Mouse (Mus musculus) brain, embryonic 18.5 days (tissue): ENCODE measurements at regions not wholly inside any gene's neighbourhood (a gene's known extent, or its start where the extent isn't known, plus 50 kb on each side); places are given as distances from the start of the nearest gene placed in this dataset.

ENCODE experiments used
- DNase-seq: peaks from one replicate; pipeline ENCODE4 v3.0.0-alpha.2; 2012; ENCODE audit warnings: low read depth, low spot score

GRCm38 (mm10) chr1:76644895-76645294 lies 870.0 kb downstream of the Epha4 start:
- no peak for DNase-seq

- DNase-seq = no peak
Observed at GRCm38 (mm10) chr1:76654826-76655225, 860.1 kb downstream of the Epha4 start.

- no peak for DNase-seq
Observed at GRCm38 (mm10) chr1:76658228-76658627, 856.7 kb downstream of the Epha4 start.

- DNase-seq = no peak
Observed at GRCm38 (mm10) chr1:76660146-76660545, 854.7 kb downstream of the Epha4 start.

GRCm38 (mm10) chr1:76664381-76664780 lies 850.5 kb downstream of the Epha4 start:
- no peak for DNase-seq

GRCm38 (mm10) chr1:76676836-76677235 lies 838.1 kb downstream of the Epha4 start:
- DNase-seq = no peak

- peak; percentile 24 for DNase-seq
Observed at GRCm38 (mm10) chr1:76705556-76705955, 809.3 kb downstream of the Epha4 start.

- no peak for DNase-seq
Observed at GRCm38 (mm10) chr1:76717639-76718292, 797.1 kb downstream of the Epha4 start.

- no peak for DNase-seq
Observed at GRCm38 (mm10) chr1:76724453-76724852, 790.4 kb downstream of the Epha4 start.

- no peak for DNase-seq
Observed at GRCm38 (mm10) chr1:76737003-76737402, 777.9 kb downstream of the Epha4 start.

GRCm38 (mm10) chr1:76737663-76738062 lies 777.2 kb downstream of the Epha4 start:
- no peak for DNase-seq

- DNase-seq = no peak
Observed at GRCm38 (mm10) chr1:76772694-76773093, 742.2 kb downstream of the Epha4 start.

- DNase-seq = no peak
Observed at GRCm38 (mm10) chr1:76786871-76787270, 728.0 kb downstream of the Epha4 start.

GRCm38 (mm10) chr1:76793438-76793837 lies 721.5 kb downstream of the Epha4 start:
- DNase-seq = no peak

GRCm38 (mm10) chr1:76819906-76820305 lies 695.0 kb downstream of the Epha4 start:
- DNase-seq = no peak

GRCm38 (mm10) chr1:76821610-76822009 lies 693.3 kb downstream of the Epha4 start:
- no peak for DNase-seq

- DNase-seq = no peak
Observed at GRCm38 (mm10) chr1:76829690-76830089, 685.2 kb downstream of the Epha4 start.

GRCm38 (mm10) chr1:76832311-76832710 lies 682.6 kb downstream of the Epha4 start:
- DNase-seq = no peak

- DNase-seq = no peak
Observed at GRCm38 (mm10) chr1:76835028-76835683, 679.7 kb downstream of the Epha4 start.

- no peak for DNase-seq
Observed at GRCm38 (mm10) chr1:76849346-76849745, 665.5 kb downstream of the Epha4 start.

GRCm38 (mm10) chr1:76866304-76866968 lies 648.5 kb downstream of the Epha4 start:
- no peak for DNase-seq

GRCm38 (mm10) chr1:76873207-76873606 lies 641.7 kb downstream of the Epha4 start:
- no peak for DNase-seq
